Mouse (Mus musculus) B cell, adult 67 days (primary cell): ENCODE results near the gene AI464131. TPM values are rescaled to one million over a fixed set of nuclear protein-coding genes. Genes with fewer than 3 reads are reported as not detected.

ENCODE experiments used
- total RNA-seq, 2 experiments: library from RNA; stranded (reverse); gene quantifications; 4 replicates each; pipeline ENCODE4 v1.2.4; 2023

Gene AI464131
- not detected for total RNA-seq

DNA sequence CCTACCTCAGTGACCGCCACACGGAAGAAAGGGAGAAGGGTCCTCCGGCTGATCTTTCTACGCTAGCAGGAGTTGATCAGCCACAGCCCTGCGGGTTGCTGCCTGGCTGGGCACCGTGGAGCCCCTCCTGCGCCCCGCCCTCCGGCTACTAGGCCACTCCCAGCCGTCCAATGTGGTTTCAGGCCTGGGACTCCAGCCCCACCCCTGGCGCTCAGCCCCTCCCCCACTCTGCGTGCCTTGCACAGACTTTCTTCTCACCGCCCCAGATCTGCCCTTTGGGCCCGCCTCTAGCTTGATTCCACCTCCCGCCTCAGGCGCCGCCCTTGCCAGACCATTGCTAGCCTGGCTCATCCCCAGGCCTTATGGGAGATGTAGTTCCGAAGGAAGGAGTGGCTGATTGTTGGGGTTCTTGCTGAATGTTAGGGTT, at the start of gene AI464131:
Gene AI464131, minus strand, starts transcription at position 91 of the 427 bp plus-strand sequence.

DNA sequence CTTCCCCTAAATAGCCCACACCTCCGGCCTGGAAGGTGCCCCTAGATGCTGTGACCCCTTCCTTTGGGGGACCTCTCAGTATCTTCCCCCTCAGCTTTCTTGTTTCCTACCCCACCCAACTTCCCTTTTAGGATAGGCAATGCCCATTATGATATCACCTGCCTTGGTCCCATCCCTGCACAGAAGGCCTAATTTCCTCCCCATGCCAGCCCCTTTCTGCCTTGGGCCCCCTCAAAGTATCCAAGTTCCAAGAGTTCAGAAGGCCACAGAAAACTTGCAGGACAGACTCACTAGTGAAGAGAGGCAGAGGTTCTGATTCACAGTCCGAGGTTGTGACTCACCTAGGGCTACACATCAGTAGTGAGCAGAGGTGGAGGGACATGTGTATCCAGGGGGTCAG, 14.4 kb upstream of the AI464131 start, which contains the start of gene 1110017D15Rik:
Gene 1110017D15Rik, minus strand, starts transcription at position 101 of the 400 bp plus-strand sequence.

DNA sequence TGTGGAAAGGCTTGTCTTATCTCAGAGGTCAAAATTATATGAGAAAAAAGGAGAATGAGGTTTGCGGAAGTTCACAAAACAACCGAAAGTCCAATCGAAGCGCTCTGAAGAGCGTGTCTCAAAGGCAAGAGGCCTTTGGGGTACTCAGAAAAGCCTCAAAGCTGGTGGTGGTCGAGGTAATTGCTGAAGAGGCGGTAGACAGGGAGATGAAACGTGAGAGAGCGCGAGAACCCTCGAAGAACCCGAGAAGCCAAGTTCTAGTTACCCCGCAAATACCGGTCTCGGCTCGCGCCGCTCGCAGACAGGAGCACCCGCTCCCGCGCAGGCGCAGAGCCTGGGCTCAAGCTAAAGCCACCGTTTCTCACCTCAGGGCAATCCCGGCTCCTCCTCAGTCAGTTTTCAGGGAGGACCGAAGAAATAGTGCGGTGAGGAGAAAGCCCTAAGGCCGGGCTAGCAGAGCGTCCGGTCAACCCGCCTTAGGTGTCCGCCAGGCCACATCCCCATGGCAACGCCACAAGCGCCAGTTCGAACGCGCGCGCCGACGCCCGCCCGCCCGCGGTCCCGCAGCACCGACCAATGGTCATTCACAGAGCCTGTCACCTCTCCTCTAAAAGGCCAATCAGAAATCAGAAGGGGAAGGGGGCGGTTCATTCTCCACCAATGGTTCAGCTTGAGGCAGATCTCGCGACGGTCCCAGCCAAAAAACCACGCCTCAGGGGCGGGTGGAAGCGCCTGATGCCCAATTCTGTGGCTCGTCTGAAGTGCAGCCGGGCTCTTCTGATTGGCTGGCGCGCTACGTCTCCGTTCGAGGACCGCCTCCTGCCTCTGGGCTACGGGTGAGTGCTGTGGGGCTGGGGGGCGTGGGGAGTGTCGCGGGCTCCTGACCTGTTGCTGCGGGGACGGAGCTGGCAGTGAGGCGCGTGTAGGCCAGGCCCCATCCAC, 38.3 kb downstream of the AI464131 start, which contains the start of the genes Kif24 and Nudt2:
Gene Kif24, minus strand, starts transcription at position 543 of the 942 bp plus-strand sequence.
Gene Nudt2, plus strand, starts transcription at position 807 of the 942 bp plus-strand sequence.

Other genes with a start within 250 kb of the AI464131 start
- 10 to 100 TPM; 51.0 to 61.7 TPM for gene Ubap2, start 227.9 kb downstream of the AI464131 start, total RNA-seq
- gene Dcaf12, start 188.2 kb downstream of the AI464131 start, total RNA-seq, result 10 to 100 TPM; 52.6 to 56.7 TPM
- 10 to 100 TPM; 49.9 to 58.5 TPM for gene Ubap1, start 154.1 kb downstream of the AI464131 start, total RNA-seq
- gene Kif24, start 38.2 kb downstream of the AI464131 start, total RNA-seq, result 1 to 10 TPM; 4.0 to 4.8 TPM
- 1 to 10 TPM; 4.0 to 9.0 TPM for gene Nudt2, start 37.9 kb downstream of the AI464131 start, total RNA-seq
- gene 1110017D15Rik, start 14.3 kb upstream of the AI464131 start, total RNA-seq, result under 1 TPM in 1 of 2 experiments, not detected in 1; 0.99 TPM
- gene Fam219a, start 66.5 kb upstream of the AI464131 start, total RNA-seq, result 10 to 100 TPM; 12.2 to 12.6 TPM
- gene Dnaic1, start 66.7 kb upstream of the AI464131 start, total RNA-seq, result not detected
- not detected for gene Enho, start 137.2 kb upstream of the AI464131 start, total RNA-seq
- gene Cntfr, start 194.0 kb upstream of the AI464131 start, total RNA-seq, result not detected
- gene Il11ra1, start 196.9 kb upstream of the AI464131 start, total RNA-seq, result 10 to 100 TPM; 12.5 to 32.1 TPM
- 10 to 100 TPM; 29.2 to 38.9 TPM for gene Rpp25l, start 210.5 kb upstream of the AI464131 start, total RNA-seq
- gene Dctn3, start 220.1 kb upstream of the AI464131 start, total RNA-seq, result 10 to 100 TPM; 43.5 to 53.2 TPM
- not detected for gene Arid3c, start 228.1 kb upstream of the AI464131 start, total RNA-seq